Mouse (Mus musculus) layer of hippocampus, adult 6 months (tissue): ENCODE data around the gene Zfp455. TPM values are rescaled to one million over a fixed set of nuclear protein-coding genes. Genes with fewer than 3 reads are reported as not detected.

Experiments
- long read RNA-seq, 2 experiments: library from polyadenylated mRNA; unstranded; transcript quantifications; one replicate each; pipeline ENCODE4 v2.0.0; 2019 to 2020
- polyA plus RNA-seq: library from polyadenylated mRNA; unstranded; fragments of <200 nt; fragmentation: Nextera tagmentation; gene quantifications from 2 replicates; pipeline ENCODE4 v1.2.3, GENCODE M21; 2021

Gene Zfp455
- 0.87 and 1.0 TPM in 2 replicates for polyA plus RNA-seq
- long read RNA-seq, experiment 1, partial matches to known transcripts, result 0 of 4 reads
- long read RNA-seq, experiment 1, other reads (novel, unspliced or antisense), result 2 of 4 reads
- long read RNA-seq, experiment 2, transcript Zfp455-202 (4 exons, 2,712 nt), result major isoform, 13 of 17 reads
- long read RNA-seq, experiment 2, partial matches to known transcripts, result 1 of 17 reads
- long read RNA-seq, experiment 2, other reads (novel, unspliced or antisense), result 3 of 17 reads

DNA sequence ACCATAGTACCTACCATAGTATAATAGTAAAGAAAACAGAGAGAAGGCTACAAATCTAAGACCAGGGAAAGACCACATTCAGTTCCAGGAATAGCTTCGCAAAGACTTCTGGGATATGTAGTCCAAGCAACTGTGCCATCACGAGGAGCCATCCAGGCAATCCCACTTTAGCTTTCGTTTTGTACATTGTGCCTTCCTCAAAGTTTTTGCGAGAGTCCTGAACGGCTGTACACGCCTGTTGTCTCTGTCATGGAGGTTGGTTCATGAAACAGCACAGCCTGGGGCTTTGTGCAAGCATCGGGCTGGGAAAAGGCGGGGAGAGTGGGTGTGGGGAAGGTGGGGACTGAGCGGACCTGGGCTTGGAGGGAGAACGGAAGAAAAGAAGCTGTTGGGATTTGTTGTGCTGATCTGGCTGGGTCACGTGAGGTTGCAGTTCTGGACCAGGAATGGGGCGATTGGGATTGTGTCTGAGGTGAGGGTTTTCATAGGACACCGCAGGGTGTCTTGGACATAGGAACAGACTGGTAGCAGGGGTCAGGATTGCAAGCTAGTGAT is at the start of gene Zfp455:
Zfp455 (plus strand) TSS at position 167 of the 555 bp plus-strand sequence.

DNA sequence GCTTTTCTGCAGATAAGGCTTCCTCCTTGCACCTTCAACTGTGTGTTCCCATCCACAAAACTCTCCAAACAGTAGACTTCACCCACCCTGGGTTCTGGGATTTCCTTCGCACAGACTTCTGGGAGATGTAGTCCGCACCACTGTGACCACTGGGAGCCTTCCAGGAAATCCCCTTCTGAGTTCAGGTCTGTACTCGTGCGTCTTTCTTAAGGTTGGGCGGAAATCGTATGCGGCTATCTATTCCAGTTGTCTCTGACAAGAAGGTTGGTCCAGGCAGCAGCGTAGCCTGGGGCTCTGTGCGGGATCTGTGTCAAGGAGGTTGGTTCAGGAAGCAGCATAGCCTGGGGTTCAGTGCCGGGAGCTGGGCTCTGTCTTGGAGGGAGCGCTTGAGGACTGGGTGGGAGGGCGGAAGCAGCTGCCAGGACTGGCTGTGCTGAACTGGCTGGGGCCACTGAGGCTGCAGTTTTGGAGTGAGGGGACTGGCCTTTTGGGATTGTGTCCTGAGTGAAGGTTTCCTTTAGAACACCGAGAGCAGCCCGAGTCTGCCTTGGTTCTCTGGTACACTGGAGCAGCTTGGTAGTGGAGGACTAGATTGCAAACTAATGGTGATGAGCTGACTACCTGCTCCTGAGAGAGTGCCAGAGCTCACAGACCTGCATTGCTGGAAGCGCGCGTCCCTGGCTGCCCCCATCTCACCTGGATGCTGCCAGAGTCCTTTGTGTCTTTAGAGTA is 21.1 kb upstream of the Zfp455 start, which contains the start of gene Rsl1:
Rsl1 (plus strand) TSS at position 192 of the 732 bp plus-strand sequence.

Other genes with a start within 250 kb of the Zfp455 start
- gene Zfp712, start 133.3 kb upstream of the Zfp455 start, polyA plus RNA-seq, result 2.2 and 3.4 TPM in 2 replicates
- gene Zfp708, start 96.5 kb upstream of the Zfp455 start, polyA plus RNA-seq, result 1.4 and 2.3 TPM in 2 replicates
- 1.3 and 1.8 TPM in 2 replicates for gene Gm28557, start 85.9 kb upstream of the Zfp455 start, polyA plus RNA-seq
- 0.09 TPM in 1 of 2 replicates, not detected in the other for gene Rslcan18, start 78.2 kb upstream of the Zfp455 start, polyA plus RNA-seq
- gene Zfp759, start 72.8 kb upstream of the Zfp455 start, polyA plus RNA-seq, result 1.4 and 1.8 TPM in 2 replicates
- gene Rsl1, start 21.3 kb upstream of the Zfp455 start, polyA plus RNA-seq, result 1.5 and 2.0 TPM in 2 replicates
- 2.7 TPM in 2 replicates for gene Zfp458, start 84.0 kb downstream of the Zfp455 start, polyA plus RNA-seq
- gene Zfp457, start 112.0 kb downstream of the Zfp455 start, polyA plus RNA-seq, result 0.26 and 0.28 TPM in 2 replicates
- 0.54 and 0.89 TPM in 2 replicates for gene Zfp595, start 138.1 kb downstream of the Zfp455 start, polyA plus RNA-seq
- 0.56 TPM in 1 of 2 replicates, not detected in the other for gene Gm28044, start 166.0 kb downstream of the Zfp455 start, polyA plus RNA-seq
- 0.18 and 0.21 TPM in 2 replicates for gene Zfp953, start 166.1 kb downstream of the Zfp455 start, polyA plus RNA-seq
- gene Gm28041, start 181.2 kb downstream of the Zfp455 start, polyA plus RNA-seq, result 0.48 TPM in 1 of 2 replicates, not detected in the other
- gene Zfp456, start 181.3 kb downstream of the Zfp455 start, polyA plus RNA-seq, result 0.30 and 0.43 TPM in 2 replicates
- 1.0 and 2.2 TPM in 2 replicates for gene Zfp429, start 205.3 kb downstream of the Zfp455 start, polyA plus RNA-seq
- gene Zfp459, start 226.9 kb downstream of the Zfp455 start, polyA plus RNA-seq, result 0.68 and 1.3 TPM in 2 replicates